Mouse (Mus musculus) brain, embryonic 14.5 days (tissue): Measurements from ENCODE around the gene Qpct.

ENCODE experiments used
- CTCF ChIP-seq: fragments of 200-500 bp; IDR thresholded peaks from 2 replicates; pipeline ENCODE4 v1.5.1; 2012; ENCODE audit warnings: inconsistent platforms, mild to moderate bottlenecking, moderate library complexity, borderline replicate concordance; ENCODE audit not compliant: insufficient read depth, insufficient read length; ENCODE audit errors: extremely low read depth
- POLR2A ChIP-seq: fragments of 200-500 bp; IDR thresholded peaks from 2 replicates; pipeline ENCODE4 v1.6.1; 2012; ENCODE audit warnings: mild to moderate bottlenecking, inconsistent platforms, borderline replicate concordance; ENCODE audit not compliant: poor library complexity, insufficient read depth, insufficient read length, severe bottlenecking; ENCODE audit errors: extremely low read depth

GRCm38 (mm10) chr17:79099866-79100265 lies 48.2 kb downstream of the Qpct start:
- TF ChIP-seq POLR2A: no peak
- no peak for TF ChIP-seq CTCF
